Mouse (Mus musculus) layer of hippocampus, adult 18-20 months (tissue): ENCODE measurements around the gene Syngr1. TPM values are rescaled to one million over a fixed set of nuclear protein-coding genes. Genes with fewer than 3 reads are reported as not detected.

Experiments used
- microRNA-seq, 2 experiments: library from miRNA; unstranded; fragments of <30 nt; microRNA quantifications; one replicate each; pipeline ENCODE4 v1.2.0; 2021
- total RNA-seq, 2 experiments: library from RNA; stranded (reverse); gene quantifications; 2 replicates each; pipeline ENCODE4 v1.2.3; 2021

Gene Syngr1
- total RNA-seq, 2 experiments from 2014 or later, result 370 to 379 TPM

Small RNA genes lying within 50 kb of the gene (microRNA-seq; reads per million reads assigned to microRNA genes)
- gene Snord43, result 58.5 to 64.1 reads per million in 2 experiments

Other genes starting within 250 kb of the Syngr1 start
- gene Apobec3, start 199.7 kb upstream of the Syngr1 start, total RNA-seq, result 1 to 10 TPM; 4.3 to 4.4 TPM
- 10 to 100 TPM; 62.3 to 62.7 TPM for gene Cbx7, start 120.2 kb upstream of the Syngr1 start, total RNA-seq
- 10 to 100 TPM; 28.2 to 30.4 TPM for gene Pdgfb, start 76.4 kb upstream of the Syngr1 start, total RNA-seq
- 100 to 1,000 TPM; 600 to 628 TPM for gene Rpl3, start 534 bp downstream of the Syngr1 start, total RNA-seq
- 10 to 100 TPM; 21.2 to 23.4 TPM for gene Tab1, start 41.8 kb downstream of the Syngr1 start, total RNA-seq
- 100 to 1,000 TPM; 114 to 118 TPM for gene Mgat3, start 82.4 kb downstream of the Syngr1 start, total RNA-seq
- gene Mief1, start 142.7 kb downstream of the Syngr1 start, total RNA-seq, result 10 to 100 TPM; 32.7 to 33.9 TPM
- 10 to 100 TPM; 15.2 to 19.6 TPM for gene AC140267.1, start 144.5 kb downstream of the Syngr1 start, total RNA-seq
- 100 to 1,000 TPM in 1 of 2 experiments, 10 to 100 TPM in 1; 98.4 to 101 TPM for gene Atf4, start 163.8 kb downstream of the Syngr1 start, total RNA-seq
- gene Rps19bp1, start 173.0 kb downstream of the Syngr1 start, total RNA-seq, result 10 to 100 TPM; 36.1 to 40.0 TPM
- 10 to 100 TPM; 44.2 to 46.2 TPM for gene Cacna1i, start 195.9 kb downstream of the Syngr1 start, total RNA-seq